Mouse (Mus musculus) limb, embryonic 12.5 days (tissue): ENCODE data around the gene Cp. TPM values are rescaled to one million over a fixed set of nuclear protein-coding genes. Genes with fewer than 3 reads are reported as not detected.

Experiments used
- ATAC-seq: fragments of 200-750 bp; cut with Nextera tagmentation; 2 replicates; pipeline ENCODE4 v1.8.0; 2017; ENCODE audit warnings: low read depth, moderate TSS enrichment; ENCODE audit not compliant: insufficient number of reproducible peaks, insufficient read depth, low FRiP score, low TSS enrichment
- H3K27ac ChIP-seq: fragments of 300-500 bp; sonication (generic); 2 replicates; pipeline ENCODE4 v1.5.1; 2016; ENCODE audit warnings: mild to moderate bottlenecking, moderate library complexity
- H3K27me3 ChIP-seq: fragments of 300-500 bp; sonication (generic); 2 replicates; pipeline ENCODE4 v1.6.1; 2016; ENCODE audit warnings: mild to moderate bottlenecking, moderate library complexity
- H3K36me3 ChIP-seq: fragments of 300-500 bp; sonication (generic); 2 replicates; pipeline ENCODE4 v1.6.1; 2016; ENCODE audit warnings: mild to moderate bottlenecking, moderate library complexity
- H3K4me1 ChIP-seq: fragments of 300-500 bp; sonication (generic); replicated peaks from 2 replicates; pipeline ENCODE4 v1.6.1; 2016
- H3K4me2 ChIP-seq: fragments of 300-500 bp; sonication (generic); 2 replicates; pipeline ENCODE4 v1.6.1; 2016; ENCODE audit warnings: mild to moderate bottlenecking, moderate library complexity
- H3K4me3 ChIP-seq: fragments of 300-500 bp; sonication (generic); replicated peaks from 2 replicates; pipeline ENCODE4 v1.5.1; 2016; ENCODE audit warnings: mild to moderate bottlenecking
- H3K9ac ChIP-seq: fragments of 300-500 bp; sonication (generic); replicated peaks from 2 replicates; pipeline ENCODE4 v1.6.1; 2016; ENCODE audit warnings: mild to moderate bottlenecking, moderate library complexity
- H3K9me3 ChIP-seq: fragments of 300-500 bp; sonication (generic); 2 replicates; pipeline ENCODE4 v1.6.1; 2016; ENCODE audit warnings: mild to moderate bottlenecking, moderate library complexity
- WGBS: fragments of 180-500 bp; shearing (Covaris S2); methylation state at CpG from one replicate; pipeline ENCODE4 v1.1.7; 2016; 5-methylcytosine and 5-hydroxymethylcytosine counted together
- polyA plus RNA-seq: library from polyadenylated mRNA; unstranded; fragments of >200 nt; fragmentation: Nextera tagmentation; extraction: Ambion mirVana; gene quantifications from 2 replicates; pipeline ENCODE4 v1.2.1, GENCODE M21; 2016

Gene Cp
- polyA plus RNA-seq, 1 experiment from 2014 or later, result 0.05 TPM

DNA sequence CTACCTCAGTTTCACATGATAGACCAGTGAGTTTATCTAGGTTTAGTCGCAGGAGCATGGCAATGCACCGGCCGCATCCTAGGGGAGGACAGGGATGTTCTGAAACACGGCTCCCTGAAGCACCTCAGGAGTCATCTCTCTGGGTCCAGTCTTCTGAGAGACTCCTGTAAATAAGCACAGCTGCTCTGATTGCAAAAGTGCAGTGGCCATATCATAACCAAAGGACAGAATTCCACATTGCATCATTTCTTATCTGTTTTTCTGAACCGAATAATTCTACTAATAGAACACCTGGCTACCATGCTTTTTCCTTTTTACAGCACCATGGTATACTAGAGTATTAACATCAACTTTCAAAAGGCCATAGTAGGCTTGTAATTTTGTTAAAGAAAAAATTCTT, 8.4 kb downstream of the Cp start:
- peaks cover 3% of the 10 kb centered on the region; the same call in 1 of the 2 replicates for H3K4me1 ChIP-seq
- H3K27ac ChIP-seq, result no peak overlapping the region
- H3K4me2 ChIP-seq, result no peak overlapping the region
- WGBS, result 91% methylated on average over 5 of the region's 5 CpGs
- no peaks in the 10 kb centered on the region for H3K36me3 ChIP-seq
- H3K9me3 ChIP-seq, result no peaks in the 10 kb centered on the region
- ATAC-seq, result no peak
- no peaks in the 10 kb centered on the region for H3K27me3 ChIP-seq
- no peak overlapping the region for H3K9ac ChIP-seq
- no peak overlapping the region for H3K4me3 ChIP-seq

GRCm38 (mm10) chr3:19966072-19966471, 9.2 kb downstream of the Cp start:
- WGBS, result 87% methylated on average over 4 of the region's 4 CpGs
- Histone ChIP-seq H3K9ac (no peak overlapping the region), H3K27me3 (no peaks in the 10 kb centered on the region), H3K4me1 (no peaks in the 10 kb centered on the region), H3K27ac (no peak overlapping the region), H3K4me3 (no peak overlapping the region), H3K9me3 (no peaks in the 10 kb centered on the region), H3K4me2 (no peak overlapping the region), H3K36me3 (no peaks in the 10 kb centered on the region)
- ATAC-seq, result no peak

DNA sequence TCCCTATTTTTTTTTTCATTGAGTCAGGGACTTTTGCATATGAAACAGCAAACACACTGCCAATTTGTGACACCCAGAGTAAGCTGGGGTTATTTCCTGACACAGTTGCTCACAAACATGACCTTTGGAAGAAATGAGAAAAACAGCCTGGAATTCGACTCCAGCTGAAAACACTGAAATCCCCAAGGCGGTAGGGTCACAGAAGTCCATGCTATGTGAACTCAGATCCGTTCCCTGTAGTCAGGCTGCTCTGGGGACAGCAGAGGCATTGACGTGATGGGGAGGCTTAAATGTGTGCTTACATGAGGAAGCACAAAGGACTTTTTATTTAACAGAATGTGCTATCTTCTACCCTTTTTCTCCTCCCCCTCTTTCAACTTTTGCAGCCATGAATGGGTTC, 21.6 kb downstream of the Cp start:
- Histone ChIP-seq H3K9ac (no peak overlapping the region), H3K4me3 (no peak overlapping the region), H3K36me3 (no peaks in the 10 kb centered on the region), H3K27ac (0 out of 2 replicates have a peak overlapping the region, but pooled peaks have one; percentile 4), H3K27me3 (no peaks in the 10 kb centered on the region), H3K9me3 (no peaks in the 10 kb centered on the region), H3K4me2 (no peak overlapping the region), H3K4me1 (no peaks in the 10 kb centered on the region)
- no peak for ATAC-seq
- WGBS, result 32% methylated on average over 4 of the region's 4 CpGs

GRCm38 (mm10) chr3:19981156-19981555, 24.3 kb downstream of the Cp start:
- Histone ChIP-seq H3K4me1 (no peaks in the 10 kb centered on the region), H3K9ac (no peak overlapping the region), H3K9me3 (no peaks in the 10 kb centered on the region), H3K4me3 (no peak overlapping the region), H3K4me2 (no peak overlapping the region), H3K36me3 (no peaks in the 10 kb centered on the region), H3K27me3 (no peaks in the 10 kb centered on the region), H3K27ac (no peak overlapping the region)
- WGBS, result 79% methylated on average over 2 of the region's 2 CpGs
- ATAC-seq, result no peak

DNA sequence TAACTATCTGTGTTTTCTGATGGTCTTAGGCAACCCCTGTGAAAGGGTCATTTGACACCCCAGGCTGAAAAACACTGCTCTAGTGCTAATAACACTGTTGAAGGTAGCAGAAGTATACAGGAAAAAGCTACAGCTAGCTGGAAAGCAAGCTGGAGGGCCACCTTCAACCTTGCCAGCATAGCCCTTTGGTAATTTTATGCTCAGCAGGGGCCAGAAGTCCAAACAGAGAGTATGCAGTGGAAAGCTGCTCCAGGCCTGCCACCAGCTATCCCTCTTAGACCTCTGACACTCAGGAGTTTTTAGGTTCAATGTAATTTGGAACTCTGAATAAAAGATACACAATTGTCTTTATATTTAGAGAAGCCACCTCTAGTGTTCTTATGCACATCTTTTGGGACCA, 26.0 kb downstream of the Cp start:
- no peak overlapping the region for H3K27ac ChIP-seq
- no peaks in the 10 kb centered on the region for H3K36me3 ChIP-seq
- H3K4me1 ChIP-seq, result no peaks in the 10 kb centered on the region
- H3K4me3 ChIP-seq, result no peak overlapping the region
- no peak overlapping the region for H3K9ac ChIP-seq
- ATAC-seq, result no peak
- H3K4me2 ChIP-seq, result no peak overlapping the region
- no peaks in the 10 kb centered on the region for H3K9me3 ChIP-seq
- H3K27me3 ChIP-seq, result no peaks in the 10 kb centered on the region

- WGBS, result 42% methylated on average over 3 of the region's 3 CpGs
- H3K9me3 ChIP-seq, result no peaks in the 10 kb centered on the region
- H3K4me1 ChIP-seq, result no peaks in the 10 kb centered on the region
- H3K9ac ChIP-seq, result no peak overlapping the region
- no peak overlapping the region for H3K27ac ChIP-seq
- ATAC-seq, result no peak
- no peaks in the 10 kb centered on the region for H3K27me3 ChIP-seq
- H3K4me3 ChIP-seq, result no peak overlapping the region
- no peak overlapping the region for H3K4me2 ChIP-seq
- no peaks in the 10 kb centered on the region for H3K36me3 ChIP-seq
Measured at GRCm38 (mm10) chr3:19986123-19986522, 29.3 kb downstream of the Cp start.

DNA sequence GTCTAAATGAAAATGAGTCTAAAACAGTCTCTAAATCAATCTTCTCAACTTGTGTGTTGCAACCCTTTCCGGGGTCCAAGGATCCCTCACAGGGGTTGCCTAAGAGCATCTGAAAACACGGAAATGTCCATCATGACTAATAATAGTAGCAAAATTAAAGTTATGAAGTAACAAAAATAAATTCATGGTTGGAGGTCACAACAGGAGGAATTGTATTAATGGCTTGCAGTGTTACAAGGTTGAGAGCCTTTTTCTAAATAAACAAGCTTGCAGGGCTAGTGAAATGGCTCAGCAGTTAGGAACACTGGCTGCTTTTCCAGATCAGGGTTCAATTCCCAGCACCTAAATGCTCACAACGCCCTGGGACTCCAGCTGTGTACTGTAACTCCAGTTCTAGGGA, 33.2 kb downstream of the Cp start:
- Histone ChIP-seq H3K27me3 (no peaks in the 10 kb centered on the region), H3K4me1 (no peaks in the 10 kb centered on the region), H3K9ac (no peak overlapping the region), H3K27ac (no peak overlapping the region), H3K4me3 (no peak overlapping the region), H3K9me3 (no peaks in the 10 kb centered on the region), H3K36me3 (no peaks in the 10 kb centered on the region), H3K4me2 (no peak overlapping the region)
- no peak for ATAC-seq
- WGBS, result 84% methylated on average over 3 of the region's 3 CpGs

- H3K9me3 ChIP-seq, result no peaks in the 10 kb centered on the region
- ATAC-seq, result no peak
- H3K36me3 ChIP-seq, result peaks cover 4% of the 10 kb centered on the region; the same call in 1 of the 2 replicates
- no peaks in the 10 kb centered on the region for H3K27me3 ChIP-seq
- no peak overlapping the region for H3K27ac ChIP-seq
- H3K9ac ChIP-seq, result no peak overlapping the region
- no peak overlapping the region for H3K4me3 ChIP-seq
- WGBS, result 81% methylated on average over 4 of the region's 4 CpGs
- no peaks in the 10 kb centered on the region for H3K4me1 ChIP-seq
- H3K4me2 ChIP-seq, result no peak overlapping the region
Measured at GRCm38 (mm10) chr3:19992388-19992787, 35.5 kb downstream of the Cp start.

- Histone ChIP-seq H3K9ac (no peak overlapping the region), H3K27ac (no peak overlapping the region), H3K4me2 (no peak overlapping the region), H3K27me3 (no peaks in the 10 kb centered on the region), H3K4me1 (no peaks in the 10 kb centered on the region), H3K36me3 (peaks cover 17% of the 10 kb centered on the region; the same call in 1 of the 2 replicates), H3K9me3 (no peaks in the 10 kb centered on the region), H3K4me3 (no peak overlapping the region)
- ATAC-seq, result no peak
- 85% methylated on average over 2 of the region's 2 CpGs for WGBS
Measured at GRCm38 (mm10) chr3:19999551-19999950, 42.7 kb downstream of the Cp start.

DNA sequence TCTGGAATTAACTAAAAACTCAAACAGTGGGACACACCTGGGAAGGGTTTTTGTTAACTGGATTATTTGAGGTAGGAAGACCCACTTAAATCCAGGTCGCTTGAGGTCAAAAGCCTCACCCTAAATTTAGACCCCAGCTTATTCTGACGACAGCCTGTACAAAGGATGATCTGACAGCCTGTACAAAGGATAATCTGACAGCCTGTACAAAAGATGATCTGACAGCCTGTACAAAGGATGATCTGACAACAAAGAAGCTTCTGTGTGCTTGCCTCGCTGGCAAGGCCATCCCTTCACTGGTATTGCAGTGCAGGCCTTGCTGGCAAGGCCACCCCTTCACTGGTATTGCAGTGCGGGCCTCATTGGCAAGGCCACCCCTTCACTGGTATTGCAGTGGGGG, 44.0 kb downstream of the Cp start:
- H3K27ac ChIP-seq, result no peak overlapping the region
- H3K27me3 ChIP-seq, result no peaks in the 10 kb centered on the region
- ATAC-seq, result no peak
- no peak overlapping the region for H3K4me2 ChIP-seq
- H3K4me3 ChIP-seq, result no peak overlapping the region
- H3K4me1 ChIP-seq, result no peaks in the 10 kb centered on the region
- peaks cover 17% of the 10 kb centered on the region; the same call in 1 of the 2 replicates for H3K36me3 ChIP-seq
- WGBS, result 91% methylated on average over 4 of the region's 4 CpGs
- no peak overlapping the region for H3K9ac ChIP-seq
- H3K9me3 ChIP-seq, result no peaks in the 10 kb centered on the region

GRCm38 (mm10) chr3:20002786-20003185, 45.9 kb downstream of the Cp start:
- no peak overlapping the region for H3K9ac ChIP-seq
- H3K4me2 ChIP-seq, result no peak overlapping the region
- WGBS, result 83% methylated on average over 5 of the region's 5 CpGs
- peaks cover 13% of the 10 kb centered on the region; the same call in 1 of the 2 replicates for H3K36me3 ChIP-seq
- no peak overlapping the region for H3K4me3 ChIP-seq
- no peak for ATAC-seq
- no peak overlapping the region for H3K27ac ChIP-seq
- no peaks in the 10 kb centered on the region for H3K27me3 ChIP-seq
- H3K9me3 ChIP-seq, result no peaks in the 10 kb centered on the region
- no peaks in the 10 kb centered on the region for H3K4me1 ChIP-seq

GRCm38 (mm10) chr3:20004422-20004821, 47.6 kb downstream of the Cp start:
- WGBS, result 84% methylated on average over 8 of the region's 8 CpGs
- no peak overlapping the region for H3K4me2 ChIP-seq

More at GRCm38 (mm10) chr3:20004422-20004821, 47.6 kb downstream of the Cp start:
- Histone ChIP-seq H3K27ac (no peak overlapping the region), H3K9me3 (no peaks in the 10 kb centered on the region), H3K36me3 (peaks cover 13% of the 10 kb centered on the region; the same call in 1 of the 2 replicates), H3K4me3 (no peak overlapping the region), H3K4me1 (no peaks in the 10 kb centered on the region), H3K27me3 (no peaks in the 10 kb centered on the region), H3K9ac (no peak overlapping the region)
- ATAC-seq, result no peak
